Mouse (Mus musculus): ENCODE measurements at regions not wholly inside any gene's neighbourhood (a gene's known extent, or its start where the extent isn't known, plus 50 kb on each side); places are given as distances from the start of the nearest gene placed in this dataset.

- H3K4me3 ChIP-seq (ENCODE audit: low read depth, low read length): no peak overlapping the region
- no peaks in the 10 kb centered on the region for H3K9me3 ChIP-seq (replicated peaks; ENCODE audit: control insufficient read depth, low read length, poor library complexity, severe bottlenecking)
- no peaks in the 10 kb centered on the region for H3K36me3 ChIP-seq (ENCODE audit: control insufficient read depth, insufficient read depth, low read length)
- no peak for ATAC-seq
- H3K4me2 ChIP-seq (ENCODE audit: low read length): no peak overlapping the region
- H3K9ac ChIP-seq (ENCODE audit: low read depth, low read length): no peak overlapping the region
- 78% methylated on average over 5 of the region's 5 CpGs for WGBS
- no peak overlapping the region for H3K27ac ChIP-seq (ENCODE audit: low read length)
- H3K4me1 ChIP-seq (ENCODE audit: control insufficient read depth, insufficient read depth, low read length): peaks cover 5% of the 10 kb centered on the region
- H3K27me3 ChIP-seq (ENCODE audit: control insufficient read depth, insufficient read depth, low read depth, low read length): no peaks in the 10 kb centered on the region
Measured at GRCm38 (mm10) chr3:131056893-131057660, 53.2 kb upstream of the Lef1 start.

DNA sequence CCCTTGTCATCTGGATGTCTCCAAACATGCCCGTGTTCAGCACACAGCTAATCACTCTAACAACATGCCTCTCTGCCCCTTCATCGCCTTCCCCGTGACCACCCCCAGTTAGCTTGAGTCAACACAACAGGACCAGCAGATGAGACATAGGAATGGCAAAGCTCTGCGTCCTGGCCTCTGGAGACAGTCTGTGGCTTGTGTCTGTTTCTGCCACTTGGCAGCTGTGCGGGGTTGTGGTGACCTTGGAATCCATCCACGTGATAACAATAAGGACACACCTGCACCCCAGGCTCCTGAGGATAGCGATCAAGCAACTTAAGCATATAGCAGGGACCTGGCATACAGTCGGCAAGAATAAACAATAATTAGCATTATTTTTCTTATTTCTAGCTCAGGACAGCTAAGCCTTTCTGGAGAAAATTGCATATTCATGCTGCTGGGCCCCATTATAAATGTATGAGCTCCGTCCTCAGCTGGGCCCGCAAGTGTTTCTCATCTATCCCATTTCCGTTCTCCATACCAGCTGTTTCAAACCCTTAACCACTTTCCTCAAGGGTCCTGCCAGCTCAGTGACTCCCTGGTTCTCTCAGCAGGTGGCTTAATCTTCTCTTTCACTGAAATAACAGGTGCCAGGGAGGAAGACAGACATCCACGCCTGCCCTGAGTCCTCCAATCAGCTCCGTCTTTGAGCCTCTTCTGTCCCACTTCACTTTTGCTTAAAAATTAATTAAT lies 55.9 kb upstream of the Lef1 start:
- Histone ChIP-seq H3K4me1 (ENCODE audit: control insufficient read depth, insufficient read depth, low read length) (peaks cover 5% of the 10 kb centered on the region), H3K9me3 (replicated peaks; ENCODE audit: control insufficient read depth, low read length, poor library complexity, severe bottlenecking) (no peaks in the 10 kb centered on the region), H3K4me2 (ENCODE audit: low read length) (no peak overlapping the region), H3K36me3 (ENCODE audit: control insufficient read depth, insufficient read depth, low read length) (no peaks in the 10 kb centered on the region), H3K27ac (ENCODE audit: low read length) (peak overlapping the region; percentile 48; the same call in 1 of the 2 replicates), H3K9ac (ENCODE audit: low read depth, low read length) (no peak overlapping the region), H3K27me3 (ENCODE audit: control insufficient read depth, insufficient read depth, low read depth, low read length) (no peaks in the 10 kb centered on the region), H3K4me3 (ENCODE audit: low read depth, low read length) (no peak overlapping the region)
- WGBS: 27% methylated on average over 13 of the region's 13 CpGs
- ATAC-seq: peak; percentile 65; the same call in 1 of the 2 replicates

- H3K9ac ChIP-seq (ENCODE audit: low read depth, low read length): no peak overlapping the region
- ATAC-seq: no peak
- no peaks in the 10 kb centered on the region for H3K36me3 ChIP-seq (ENCODE audit: control insufficient read depth, insufficient read depth, low read length)
- 75% methylated on average over 3 of the region's 3 CpGs for WGBS
- no peaks in the 10 kb centered on the region for H3K4me1 ChIP-seq (ENCODE audit: control insufficient read depth, insufficient read depth, low read length)
- H3K27me3 ChIP-seq (ENCODE audit: control insufficient read depth, insufficient read depth, low read depth, low read length): no peaks in the 10 kb centered on the region
- H3K4me3 ChIP-seq (ENCODE audit: low read depth, low read length): no peak overlapping the region
- H3K27ac ChIP-seq (ENCODE audit: low read length): no peak overlapping the region
- H3K9me3 ChIP-seq (replicated peaks; ENCODE audit: control insufficient read depth, low read length, poor library complexity, severe bottlenecking): no peaks in the 10 kb centered on the region
- H3K4me2 ChIP-seq (ENCODE audit: low read length): no peak overlapping the region
Measured at GRCm38 (mm10) chr3:131047716-131048115, 62.6 kb upstream of the Lef1 start.

- H3K27me3 ChIP-seq (ENCODE audit: control insufficient read depth, insufficient read depth, low read depth, low read length): no peaks in the 10 kb centered on the region
- no peaks in the 10 kb centered on the region for H3K36me3 ChIP-seq (ENCODE audit: control insufficient read depth, insufficient read depth, low read length)
- H3K9me3 ChIP-seq (replicated peaks; ENCODE audit: control insufficient read depth, low read length, poor library complexity, severe bottlenecking): no peaks in the 10 kb centered on the region
- H3K4me3 ChIP-seq (ENCODE audit: low read depth, low read length): no peak overlapping the region
- WGBS: 86% methylated on average over 5 of the region's 5 CpGs
- no peak overlapping the region for H3K27ac ChIP-seq (ENCODE audit: low read length)
- H3K9ac ChIP-seq (ENCODE audit: low read depth, low read length): no peak overlapping the region
- ATAC-seq: peak; percentile 45; the same call in 1 of the 2 replicates
- no peak overlapping the region for H3K4me2 ChIP-seq (ENCODE audit: low read length)
- H3K4me1 ChIP-seq (ENCODE audit: control insufficient read depth, insufficient read depth, low read length): no peaks in the 10 kb centered on the region
Measured at GRCm38 (mm10) chr3:131046412-131046811, 63.9 kb upstream of the Lef1 start.

GRCm38 (mm10) chr3:131040214-131040825 lies 70.0 kb upstream of the Lef1 start:
- no peaks in the 10 kb centered on the region for H3K4me1 ChIP-seq (ENCODE audit: control insufficient read depth, insufficient read depth, low read length)
- no peak for ATAC-seq
- H3K4me2 ChIP-seq (ENCODE audit: low read length): no peak overlapping the region
- H3K9me3 ChIP-seq (replicated peaks; ENCODE audit: control insufficient read depth, low read length, poor library complexity, severe bottlenecking): no peaks in the 10 kb centered on the region
- no peaks in the 10 kb centered on the region for H3K36me3 ChIP-seq (ENCODE audit: control insufficient read depth, insufficient read depth, low read length)
- 75% methylated on average over 4 of the region's 4 CpGs for WGBS
- H3K4me3 ChIP-seq (ENCODE audit: low read depth, low read length): no peak overlapping the region
- no peaks in the 10 kb centered on the region for H3K27me3 ChIP-seq (ENCODE audit: control insufficient read depth, insufficient read depth, low read depth, low read length)
- H3K9ac ChIP-seq (ENCODE audit: low read depth, low read length): no peak overlapping the region
- H3K27ac ChIP-seq (ENCODE audit: low read length): no peak overlapping the region

GRCm38 (mm10) chr3:131037095-131037494 lies 73.2 kb upstream of the Lef1 start:
- H3K36me3 ChIP-seq (ENCODE audit: control insufficient read depth, insufficient read depth, low read length): no peaks in the 10 kb centered on the region
- no peaks in the 10 kb centered on the region for H3K27me3 ChIP-seq (ENCODE audit: control insufficient read depth, insufficient read depth, low read depth, low read length)
- H3K27ac ChIP-seq (ENCODE audit: low read length): no peak overlapping the region
- no peak overlapping the region for H3K4me3 ChIP-seq (ENCODE audit: low read depth, low read length)
- H3K9ac ChIP-seq (ENCODE audit: low read depth, low read length): no peak overlapping the region
- no peak overlapping the region for H3K4me2 ChIP-seq (ENCODE audit: low read length)
- no peaks in the 10 kb centered on the region for H3K9me3 ChIP-seq (replicated peaks; ENCODE audit: control insufficient read depth, low read length, poor library complexity, severe bottlenecking)
- WGBS: 93% methylated on average over 5 of the region's 5 CpGs
- no peaks in the 10 kb centered on the region for H3K4me1 ChIP-seq (ENCODE audit: control insufficient read depth, insufficient read depth, low read length)
- no peak for ATAC-seq

- Histone ChIP-seq H3K4me3 (ENCODE audit: low read depth, low read length) (no peak overlapping the region), H3K4me1 (ENCODE audit: control insufficient read depth, insufficient read depth, low read length) (no peaks in the 10 kb centered on the region), H3K4me2 (ENCODE audit: low read length) (no peak overlapping the region), H3K27me3 (ENCODE audit: control insufficient read depth, insufficient read depth, low read depth, low read length) (no peaks in the 10 kb centered on the region), H3K9me3 (replicated peaks; ENCODE audit: control insufficient read depth, low read length, poor library complexity, severe bottlenecking) (no peaks in the 10 kb centered on the region), H3K36me3 (ENCODE audit: control insufficient read depth, insufficient read depth, low read length) (no peaks in the 10 kb centered on the region), H3K9ac (ENCODE audit: low read depth, low read length) (no peak overlapping the region), H3K27ac (ENCODE audit: low read length) (no peak overlapping the region)
- 68% methylated on average over 5 of the region's 5 CpGs for WGBS
- no peak for ATAC-seq
Measured at GRCm38 (mm10) chr3:131034774-131035173, 75.5 kb upstream of the Lef1 start.

DNA sequence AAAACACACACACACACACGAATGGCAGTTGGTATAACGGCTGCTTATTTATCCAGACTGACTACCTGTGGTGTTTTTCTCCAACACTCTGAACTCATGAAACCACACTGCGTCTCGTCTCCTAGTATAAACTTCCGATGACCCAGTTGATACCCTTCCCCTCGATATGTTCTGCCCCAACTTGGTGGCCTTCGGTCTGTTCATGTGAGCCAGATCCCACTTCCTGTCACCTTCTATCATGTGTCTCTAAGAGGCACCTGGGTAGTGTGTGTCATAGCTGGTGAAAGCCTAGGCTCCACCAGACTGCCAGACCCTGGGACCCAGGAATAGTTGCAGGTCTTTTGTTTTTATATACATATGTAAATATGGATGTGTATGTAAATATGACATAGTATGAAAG lies 83.9 kb upstream of the Lef1 start:
- Histone ChIP-seq H3K36me3 (ENCODE audit: control insufficient read depth, insufficient read depth, low read length) (no peaks in the 10 kb centered on the region), H3K27ac (ENCODE audit: low read length) (no peak overlapping the region), H3K4me2 (ENCODE audit: low read length) (no peak overlapping the region), H3K27me3 (ENCODE audit: control insufficient read depth, insufficient read depth, low read depth, low read length) (no peaks in the 10 kb centered on the region), H3K4me3 (ENCODE audit: low read depth, low read length) (no peak overlapping the region), H3K4me1 (ENCODE audit: control insufficient read depth, insufficient read depth, low read length) (peaks cover 3% of the 10 kb centered on the region; the same call in 1 of the 2 replicates), H3K9ac (ENCODE audit: low read depth, low read length) (no peak overlapping the region), H3K9me3 (replicated peaks; ENCODE audit: control insufficient read depth, low read length, poor library complexity, severe bottlenecking) (no peaks in the 10 kb centered on the region)
- ATAC-seq: no peak
- 92% methylated on average over 7 of the region's 7 CpGs for WGBS

Measured in midbrain, embryonic 16.5 days (tissue).